Mouse (Mus musculus): ENCODE measurements around the gene Tex12.

DNA sequence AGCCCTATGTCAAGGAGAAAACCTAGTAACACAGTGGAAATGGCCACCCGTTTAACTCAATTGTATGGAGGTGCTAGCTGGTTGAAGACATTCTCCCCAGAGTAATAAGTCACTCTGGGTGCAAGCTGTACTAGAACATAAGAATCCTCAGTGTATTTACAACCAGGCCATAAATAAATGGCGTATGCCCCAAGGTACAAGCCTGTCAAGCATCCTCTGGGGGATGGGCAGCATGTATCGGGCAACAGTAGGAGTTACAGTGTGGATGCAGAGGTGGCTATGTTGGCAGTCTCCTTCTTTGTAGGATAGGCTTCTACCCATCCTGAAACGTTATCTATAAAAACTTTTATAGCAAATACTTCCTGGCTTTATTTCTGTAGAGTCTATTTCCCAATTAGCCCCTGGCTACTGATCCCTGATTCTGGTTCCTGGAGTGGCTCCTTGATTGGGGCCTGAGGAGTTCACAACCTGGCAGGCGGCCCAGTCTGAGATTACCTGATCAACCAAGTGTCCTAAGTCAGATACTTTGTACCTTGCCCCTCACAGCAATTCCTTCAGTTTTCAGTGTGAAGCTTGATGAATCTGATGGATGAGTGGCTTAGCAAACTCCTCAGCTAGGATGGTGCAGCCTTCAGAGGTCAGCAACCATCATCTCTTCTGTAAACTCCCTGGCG lies 24.2 kb upstream of the Tex12 start:
- TF ChIP-seq CTCF (IDR thresholded peaks at IDR 0.05; ENCODE audit: low read depth) (no peak), EP300 (IDR thresholded peaks at IDR 0.05; ENCODE audit: low read depth) (no peak)

Data from heart, postnatal 0 days (tissue).